Comparison of ENCODE assay signal across 9 mouse cellular contexts in the genomic region with DNA sequence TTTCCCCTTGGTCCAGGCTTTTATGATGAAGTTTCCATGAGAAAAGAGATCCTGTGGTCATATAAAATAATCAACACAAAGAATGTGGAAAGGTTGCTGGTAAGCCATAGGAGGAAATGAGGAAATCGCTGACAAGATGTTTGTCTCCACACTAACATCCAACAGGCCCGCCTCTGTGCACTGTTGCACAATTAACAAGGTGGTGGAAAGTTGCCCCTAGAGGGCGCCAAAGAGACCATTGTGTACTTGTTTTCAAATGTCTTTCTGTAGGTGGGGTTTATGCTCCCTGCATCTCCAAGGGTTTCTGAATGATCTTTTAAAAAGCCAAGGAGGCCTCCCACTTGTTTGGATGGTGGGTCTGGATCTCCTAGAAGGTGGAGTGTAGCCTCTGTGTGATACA.
DNase-seq lines count a peak whose midpoint lies in the region; ATAC-seq lines count a peak whose summit lies in the region.
"Had no signal": no experiment of that assay in that cellular context is flagged by ENCODE, and none has a peak within 500 bp of the region (broad histone marks: within the 10 kb centered on the region; RNA-seq: fewer than 3 reads in every experiment).

No protein-coding gene starts in this region.

- WGBS in liver, embryonic 11.5 days, result 47% methylated on average over 3 of the region's 3 CpGs
- 53% methylated on average over 3 of the region's 3 CpGs for WGBS in embryonic facial prominence, embryonic 10.5 days

- no peak overlapping the region for H3K27ac ChIP-seq in liver, embryonic 11.5 days (ENCODE audit: low read depth, low read length)
- no peak overlapping the region for H3K27ac ChIP-seq in embryonic facial prominence, embryonic 10.5 days (replicated peaks)
- H3K27ac ChIP-seq: heart, embryonic 15.5 days had no signal

- no peaks in the 10 kb centered on the region for H3K36me3 ChIP-seq in liver, embryonic 11.5 days (ENCODE audit: control insufficient read depth, insufficient read depth, low read length)
- no peaks in the 10 kb centered on the region for H3K36me3 ChIP-seq in embryonic facial prominence, embryonic 10.5 days (replicated peaks)
- H3K36me3 ChIP-seq: heart, embryonic 15.5 days had no signal

- no peaks in the 10 kb centered on the region for H3K9me3 ChIP-seq in liver, embryonic 11.5 days (ENCODE audit: control insufficient read depth, low read length)
- H3K9me3 ChIP-seq in embryonic facial prominence, embryonic 10.5 days, result no peaks in the 10 kb centered on the region
- H3K9me3 ChIP-seq: heart, embryonic 15.5 days had no signal

- no peak overlapping the region for H3K9ac ChIP-seq in liver, embryonic 11.5 days (ENCODE audit: low read depth, low read length)
- H3K9ac ChIP-seq: heart, embryonic 15.5 days had no signal

- no peak overlapping the region for H3K4me2 ChIP-seq in liver, embryonic 11.5 days
- H3K4me2 ChIP-seq: heart, embryonic 15.5 days had no signal

- ATAC-seq in CD4-positive, CD25-positive, alpha-beta regulatory T cell, adult 4 months, result no peak
- no peak for ATAC-seq in liver, embryonic 11.5 days (replicated peaks; ENCODE audit: low FRiP score)

- H3K27me3 ChIP-seq in liver, embryonic 11.5 days (replicated peaks; ENCODE audit: control insufficient read depth, insufficient read depth, low read length), result no peaks in the 10 kb centered on the region
- no peaks in the 10 kb centered on the region for H3K27me3 ChIP-seq in embryonic facial prominence, embryonic 10.5 days (replicated peaks; ENCODE audit: low read depth, poor library complexity, severe bottlenecking)

- no peaks in the 10 kb centered on the region for H3K4me1 ChIP-seq in liver, embryonic 11.5 days (replicated peaks; ENCODE audit: control insufficient read depth, insufficient read depth, low read length)
- H3K4me1 ChIP-seq in embryonic facial prominence, embryonic 10.5 days, result no peaks in the 10 kb centered on the region
- H3K4me1 ChIP-seq: heart, embryonic 15.5 days had no signal

- peak; percentile 25 for DNase-seq in CD4-positive, CD25-positive, alpha-beta regulatory T cell, adult 2 months (ENCODE audit: low read depth, low spot score)
- peak; percentile 53 for DNase-seq in liver
- no peak for DNase-seq in liver, embryonic 11.5 days (ENCODE audit: low spot score)
- peak; percentile 33 for DNase-seq in adrenal gland, adult 8-10 months
- DNase-seq in embryonic facial prominence, embryonic 10.5 days (ENCODE audit: low spot score), result peak; percentile 58
- peak; percentile 6 to 12 for DNase-seq in layer of hippocampus, postnatal 36 days
- DNase-seq in retina, postnatal 1 day, result peak; percentile 54

- H3K4me3 ChIP-seq in liver, embryonic 11.5 days (ENCODE audit: low read depth, low read length), result no peak overlapping the region
- H3K4me3 ChIP-seq in embryonic facial prominence, embryonic 10.5 days, result no peak overlapping the region
- H3K4me3 ChIP-seq: heart, embryonic 15.5 days had no signal
